Mouse (Mus musculus) myocyte (in vitro differentiated cells): ENCODE results near the gene Mettl7a2. TPM values are rescaled to one million over a fixed set of nuclear protein-coding genes. Genes with fewer than 3 reads are reported as not detected.

ENCODE experiments used
- H3K27me3 ChIP-seq: one replicate; pipeline ENCODE4 v1.6.1; 2011; ENCODE audit not compliant: control insufficient read depth, insufficient read depth, insufficient read length
- H3K36me3 ChIP-seq: one replicate; pipeline ENCODE4 v1.6.1; 2011; ENCODE audit not compliant: control insufficient read depth, insufficient read depth
- H3K4me2 ChIP-seq: one replicate; pipeline ENCODE4 v1.6.1; 2011; ENCODE audit warnings: low read depth, control low read depth
- H3K4me3 ChIP-seq: one replicate; pipeline ENCODE4 v1.5.1; 2011; ENCODE audit warnings: mild to moderate bottlenecking, control low read depth, moderate library complexity
- H3K79me2 ChIP-seq: one replicate; pipeline ENCODE4 v1.6.1; 2011; ENCODE audit not compliant: control insufficient read depth, insufficient read depth
- H3ac ChIP-seq: one replicate; pipeline ENCODE4 v1.6.1; 2011; ENCODE audit not compliant: control insufficient read depth, insufficient read length
- CEBPB ChIP-seq: IDR thresholded peaks from 2 replicates; pipeline ENCODE4 v1.6.1; 2011; ENCODE audit warnings: mild to moderate bottlenecking, moderate library complexity; ENCODE audit not compliant: poor library complexity, insufficient read depth, severe bottlenecking
- E2F4 ChIP-seq: IDR thresholded peaks from one replicate; pipeline ENCODE4 v1.6.1; 2011; ENCODE audit warnings: mild to moderate bottlenecking, control low read depth, moderate library complexity; ENCODE audit not compliant: insufficient read depth
- MAX ChIP-seq: IDR thresholded peaks from one replicate; pipeline ENCODE4 v1.6.1; 2011; ENCODE audit warnings: low read depth, mild to moderate bottlenecking, control low read depth
- MYOD1 ChIP-seq, 3 experiments: IDR thresholded peaks; one replicate each; pipeline ENCODE4 v1.6.1; 2011; ENCODE audit warnings: control low read depth in 2 of 3, low read depth in 2 of 3, mild to moderate bottlenecking in 2 of 3, moderate library complexity in 1 of 3; ENCODE audit not compliant: insufficient read length in 2 of 3, control insufficient read depth in 1 of 3
- MYOG ChIP-seq, 3 experiments: IDR thresholded peaks; one replicate each; pipeline ENCODE4 v1.6.1; 2011; ENCODE audit warnings: control low read depth in 2 of 3, low read depth in 2 of 3, mild to moderate bottlenecking in 2 of 3; ENCODE audit not compliant: insufficient read length in 2 of 3, control insufficient read depth in 1 of 3, insufficient read depth in 1 of 3
- POLR2A ChIP-seq: IDR thresholded peaks from one replicate; pipeline ENCODE4 v1.6.1; 2011; ENCODE audit warnings: low read depth, mild to moderate bottlenecking, control low read depth, moderate library complexity; ENCODE audit not compliant: insufficient read length
- POLR2AphosphoS2 ChIP-seq: IDR thresholded peaks from one replicate; pipeline ENCODE4 v1.6.1; 2011; ENCODE audit warnings: low read depth, control low read depth; ENCODE audit not compliant: insufficient read length
- REST ChIP-seq: IDR thresholded peaks from one replicate; pipeline ENCODE4 v1.6.1; 2011; ENCODE audit warnings: mild to moderate bottlenecking, control low read depth, moderate library complexity; ENCODE audit not compliant: insufficient read depth, insufficient read length
- SRF ChIP-seq: IDR thresholded peaks from one replicate; pipeline ENCODE4 v1.6.1; 2011; ENCODE audit warnings: low read depth; ENCODE audit not compliant: control insufficient read depth, insufficient read length
- TCF12 ChIP-seq: IDR thresholded peaks from one replicate; pipeline ENCODE4 v1.6.1; 2011; ENCODE audit warnings: mild to moderate bottlenecking, control low read depth; ENCODE audit not compliant: poor library complexity, insufficient read depth, severe bottlenecking
- TCF3 ChIP-seq: IDR thresholded peaks from one replicate; pipeline ENCODE4 v1.6.1; 2011; ENCODE audit warnings: low read depth, control low read depth; ENCODE audit not compliant: insufficient read length
- USF1 ChIP-seq: IDR thresholded peaks from one replicate; pipeline ENCODE4 v1.6.1; 2011; ENCODE audit warnings: low read depth, mild to moderate bottlenecking, control low read depth, moderate library complexity
- polyA plus RNA-seq: library from polyadenylated mRNA; unstranded; fragments of >200 nt; fragmentation: generic; extraction: Trizol; gene quantifications from one replicate; pipeline ENCODE4 v1.2.1, GENCODE M21; 2012; ENCODE audit warnings: missing spikeins

Gene Mettl7a2
- polyA plus RNA-seq, 1 experiment = not detected

DNA sequence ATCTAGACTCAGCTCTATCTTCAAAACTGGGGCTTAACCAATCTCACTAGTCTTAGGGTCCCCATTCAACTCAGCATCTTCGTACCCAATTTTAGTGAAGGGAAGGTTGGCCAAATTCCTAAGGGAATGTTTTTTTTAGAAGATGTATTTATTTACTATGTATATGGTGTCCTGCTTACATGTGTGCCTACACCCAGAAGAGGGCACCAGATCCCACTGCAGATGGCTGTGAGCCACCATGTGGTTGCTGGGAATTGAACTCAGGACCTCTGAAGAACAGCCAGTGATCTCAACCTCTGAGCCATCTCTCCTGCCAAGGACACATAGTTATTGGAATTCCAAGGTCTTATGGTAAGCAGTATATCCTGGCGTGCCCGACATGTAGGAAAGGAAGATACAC is 42.6 kb downstream of the Mettl7a2 start:
- H3K36me3 ChIP-seq = peaks cover 65% of the 10 kb centered on the region
- H3ac ChIP-seq = no peak overlapping the region
- TF ChIP-seq E2F4 = no peak
- no peak for TF ChIP-seq CEBPB
- no peak for TF ChIP-seq TCF3
- no peak for TF ChIP-seq USF1
- TF ChIP-seq REST = no peak
- TF ChIP-seq POLR2AphosphoS2 = no peak
- TF ChIP-seq SRF = no peak
- no peak for TF ChIP-seq POLR2A
- no peak for TF ChIP-seq MYOG (IDR thresholded peaks at IDR 0.05; ENCODE audit: control insufficient read depth in 1 of 3, insufficient read depth in 1 of 3, insufficient read length in 2 of 3, low read depth in 2 of 3)
- TF ChIP-seq MAX = no peak
- TF ChIP-seq TCF12 = no peak
- no peak for TF ChIP-seq MYOD1 (IDR thresholded peaks at IDR 0.05; ENCODE audit: control insufficient read depth in 1 of 3, insufficient read length in 2 of 3, low read depth in 2 of 3)
- no peaks in the 10 kb centered on the region for H3K27me3 ChIP-seq
- no peak overlapping the region for H3K4me2 ChIP-seq
- no peaks in the 10 kb centered on the region for H3K79me2 ChIP-seq
- no peak overlapping the region for H3K4me3 ChIP-seq

GRCm38 (mm10) chr15:100400592-100401250 is 47.7 kb downstream of the Mettl7a2 start:
- no peak overlapping the region for H3K4me3 ChIP-seq
- H3K79me2 ChIP-seq = no peaks in the 10 kb centered on the region
- TF ChIP-seq POLR2A (no peak), MYOD1 (IDR thresholded peaks at IDR 0.05; ENCODE audit: control insufficient read depth in 1 of 3, insufficient read length in 2 of 3, low read depth in 2 of 3) (no peak), REST (no peak), MAX (no peak), TCF3 (no peak), E2F4 (no peak), CEBPB (no peak), USF1 (no peak), TCF12 (no peak), SRF (no peak), MYOG (IDR thresholded peaks at IDR 0.05; ENCODE audit: control insufficient read depth in 1 of 3, insufficient read depth in 1 of 3, insufficient read length in 2 of 3, low read depth in 2 of 3) (no peak), POLR2AphosphoS2 (no peak)
- H3ac ChIP-seq = no peak overlapping the region
- H3K4me2 ChIP-seq = no peak overlapping the region
- peaks cover 79% of the 10 kb centered on the region for H3K36me3 ChIP-seq
- H3K27me3 ChIP-seq = no peaks in the 10 kb centered on the region

DNA sequence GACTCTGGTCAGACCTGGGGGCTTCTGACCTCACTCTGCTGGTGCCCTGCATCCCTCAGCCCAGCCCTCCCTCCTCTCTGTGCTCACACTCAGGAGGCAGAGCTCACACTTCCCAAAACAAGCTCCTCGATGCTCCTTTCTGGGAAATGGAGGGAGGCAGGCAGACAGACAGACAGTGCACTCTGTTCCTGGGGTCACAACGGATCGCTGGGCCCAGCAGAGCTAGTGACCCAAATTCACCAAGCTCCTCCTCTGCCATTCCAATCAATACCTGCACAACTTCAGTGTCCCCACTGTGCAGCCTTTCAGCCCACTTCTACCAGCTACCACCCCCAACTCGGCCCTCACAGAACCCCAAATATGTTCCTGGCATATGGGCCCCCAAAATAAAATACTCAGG is 48.8 kb downstream of the Mettl7a2 start:
- Histone ChIP-seq H3K27me3 (no peaks in the 10 kb centered on the region), H3ac (no peak overlapping the region), H3K36me3 (peaks cover 76% of the 10 kb centered on the region), H3K4me2 (no peak overlapping the region), H3K4me3 (no peak overlapping the region), H3K79me2 (no peaks in the 10 kb centered on the region)
- TF ChIP-seq TCF3 (no peak), MAX (no peak), CEBPB (no peak), MYOD1 (IDR thresholded peaks at IDR 0.05; ENCODE audit: control insufficient read depth in 1 of 3, insufficient read length in 2 of 3, low read depth in 2 of 3) (no peak), E2F4 (no peak), TCF12 (no peak), POLR2AphosphoS2 (no peak), MYOG (IDR thresholded peaks at IDR 0.05; ENCODE audit: control insufficient read depth in 1 of 3, insufficient read depth in 1 of 3, insufficient read length in 2 of 3, low read depth in 2 of 3) (no peak), POLR2A (no peak), USF1 (no peak), REST (no peak), SRF (no peak)

GRCm38 (mm10) chr15:100402347-100402746 is 49.3 kb downstream of the Mettl7a2 start:
- no peak overlapping the region for H3ac ChIP-seq
- H3K27me3 ChIP-seq = no peaks in the 10 kb centered on the region
- no peak overlapping the region for H3K4me3 ChIP-seq
- H3K36me3 ChIP-seq = peaks cover 71% of the 10 kb centered on the region
- no peaks in the 10 kb centered on the region for H3K79me2 ChIP-seq
- no peak overlapping the region for H3K4me2 ChIP-seq
- TF ChIP-seq SRF = no peak
- TF ChIP-seq REST = no peak
- TF ChIP-seq TCF12 = no peak
- no peak for TF ChIP-seq MAX
- no peak for TF ChIP-seq TCF3
- no peak for TF ChIP-seq USF1
- no peak for TF ChIP-seq POLR2A
- no peak for TF ChIP-seq E2F4
- no peak for TF ChIP-seq POLR2AphosphoS2
- TF ChIP-seq CEBPB = no peak
- no peak for TF ChIP-seq MYOG (IDR thresholded peaks at IDR 0.05; ENCODE audit: control insufficient read depth in 1 of 3, insufficient read depth in 1 of 3, insufficient read length in 2 of 3, low read depth in 2 of 3)
- no peak for TF ChIP-seq MYOD1 (IDR thresholded peaks at IDR 0.05; ENCODE audit: control insufficient read depth in 1 of 3, insufficient read length in 2 of 3, low read depth in 2 of 3)
